13 mouse cellular contexts compared by ENCODE assay signal in genomic region chr12:54825202-54825601, GRCm38 (mm10). TPM values are rescaled to one million over a fixed set of nuclear protein-coding genes. Genes with fewer than 3 reads are reported as not detected.
DNase-seq lines count a peak whose midpoint lies in the region; ATAC-seq and TF ChIP-seq lines count a peak whose summit lies in the region.
"Had no signal": no experiment of that assay in that cellular context is flagged by ENCODE, and none has a peak within 500 bp of the region (broad histone marks: within the 10 kb centered on the region; RNA-seq: fewer than 3 reads in every experiment).

No protein-coding gene starts in this region.

- 0 out of 2 replicates have a peak, but pooled peaks have one; percentile 13 for TF ChIP-seq CTCF in heart, postnatal 0 days (IDR thresholded peaks at IDR 0.05; ENCODE audit: low read depth)

- no peak for ATAC-seq in heart, postnatal 0 days (ENCODE audit: insufficient read depth, low read depth)
- ATAC-seq in common myeloid progenitor, adult 5-6 weeks (replicated peaks; ENCODE audit: low read depth, poor library complexity, severe bottlenecking), result peak; percentile 63; the same call in 1 of the 2 replicates
- ATAC-seq: inflammation-experienced regulatory T-cells, adult 6 months had no signal

- H3K4me2 ChIP-seq in heart, postnatal 0 days (ENCODE audit: low read depth, low read length), result no peak overlapping the region

- 88% methylated on average over 3 of the region's 3 CpGs for WGBS in heart, postnatal 0 days

- no peaks in the 10 kb centered on the region for H3K27me3 ChIP-seq in heart, postnatal 0 days (ENCODE audit: control insufficient read depth, insufficient read depth, low read length)

- no peak overlapping the region for H3K27ac ChIP-seq in heart, postnatal 0 days (ENCODE audit: low read depth)
- H3K27ac ChIP-seq: left cerebral cortex, adult 2 months had no signal

- no peaks in the 10 kb centered on the region for H3K36me3 ChIP-seq in heart, postnatal 0 days (replicated peaks; ENCODE audit: control insufficient read depth, insufficient read depth, low read length)

- TF ChIP-seq EP300 in heart, postnatal 0 days (IDR thresholded peaks at IDR 0.05; ENCODE audit: low read depth), result no peak

- no peaks in the 10 kb centered on the region for H3K9me3 ChIP-seq in heart, postnatal 0 days (replicated peaks; ENCODE audit: control insufficient read depth, low read length)

- intact Hi-C loops in heart, postnatal 25 days (cut with DNase I), result no loop called here

- peaks cover 4% of the 10 kb centered on the region; the same call in 1 of the 2 replicates for H3K4me1 ChIP-seq in heart, postnatal 0 days (ENCODE audit: control insufficient read depth, insufficient read depth)

- no peak overlapping the region for H3K9ac ChIP-seq in heart, postnatal 0 days (replicated peaks; ENCODE audit: low read depth, low read length)

- no peak for DNase-seq in heart, postnatal 0 days (ENCODE audit: low spot score)
- no peak for DNase-seq in heart, postnatal 25 days (ENCODE audit: low spot score)
- peak; percentile 48 for DNase-seq in thymus, postnatal 0 days (ENCODE audit: low spot score)
- DNase-seq in thymus, adult 18-20 months, result no peak
- DNase-seq in spleen, adult 18-20 months, result no peak
- DNase-seq in cerebellum, postnatal 25 days, result no peak
- DNase-seq in spleen, postnatal 14 days (ENCODE audit: low spot score in 2 of 2), result no peak
- DNase-seq: cerebellum, adult 11 months; lung, adult 18-20 months had no signal

- no peak overlapping the region for H3K4me3 ChIP-seq in heart, postnatal 0 days (ENCODE audit: low read depth, low read length)
- H3K4me3 ChIP-seq: left cerebral cortex, adult 2 months; myocyte had no signal

RNA-seq across cellular contexts. Expression of gene Snx6, which starts 29.7 kb away (rescaled TPM):
- 42.6 and 59.1 TPM in 2 replicates for total RNA-seq in heart, postnatal 0 days (2014; rRNA removed; ENCODE audit: low replicate concordance)
- polyA plus RNA-seq in heart, postnatal 0 days (2015; fragmentation: Nextera tagmentation; extraction: Ambion mirVana), result 100 and 105 TPM in 2 replicates
- 10 to 100 TPM; 32.3 to 32.8 TPM for total RNA-seq in heart, postnatal 25 days (2021)
- 185 and 189 TPM in 2 replicates for polyA plus RNA-seq in thymus, postnatal 0 days (2015; fragmentation: Nextera tagmentation; extraction: Ambion mirVana)
- total RNA-seq in common myeloid progenitor, adult 5-6 weeks (2017), result 74.9 and 106 TPM in 2 replicates

RNA-seq across cellular contexts. Expression of gene Cfl2, which starts 37.5 kb away (rescaled TPM):
- total RNA-seq in heart, postnatal 0 days (2014; rRNA removed; ENCODE audit: low replicate concordance), result 454 and 487 TPM in 2 replicates
- polyA plus RNA-seq in heart, postnatal 0 days (2015; fragmentation: Nextera tagmentation; extraction: Ambion mirVana), result 555 and 561 TPM in 2 replicates
- total RNA-seq in heart, postnatal 25 days (2021), result 100 to 1,000 TPM; 364 to 384 TPM
- polyA plus RNA-seq in thymus, postnatal 0 days (2015; fragmentation: Nextera tagmentation; extraction: Ambion mirVana), result 79.4 and 84.0 TPM in 2 replicates
- 18.6 and 39.9 TPM in 2 replicates for total RNA-seq in common myeloid progenitor, adult 5-6 weeks (2017)
